Mouse (Mus musculus) urinary bladder, adult 18-20 months (tissue): Measurements from ENCODE around the gene Sirpa.

ENCODE experiments used
- DNase-seq, 2 experiments: peaks; one replicate each; pipeline ENCODE4 v3.0.0; 2022; ENCODE audit warnings: low spot score in 2 of 2, mixed read lengths in 2 of 2

Gene Sirpa

DNA sequence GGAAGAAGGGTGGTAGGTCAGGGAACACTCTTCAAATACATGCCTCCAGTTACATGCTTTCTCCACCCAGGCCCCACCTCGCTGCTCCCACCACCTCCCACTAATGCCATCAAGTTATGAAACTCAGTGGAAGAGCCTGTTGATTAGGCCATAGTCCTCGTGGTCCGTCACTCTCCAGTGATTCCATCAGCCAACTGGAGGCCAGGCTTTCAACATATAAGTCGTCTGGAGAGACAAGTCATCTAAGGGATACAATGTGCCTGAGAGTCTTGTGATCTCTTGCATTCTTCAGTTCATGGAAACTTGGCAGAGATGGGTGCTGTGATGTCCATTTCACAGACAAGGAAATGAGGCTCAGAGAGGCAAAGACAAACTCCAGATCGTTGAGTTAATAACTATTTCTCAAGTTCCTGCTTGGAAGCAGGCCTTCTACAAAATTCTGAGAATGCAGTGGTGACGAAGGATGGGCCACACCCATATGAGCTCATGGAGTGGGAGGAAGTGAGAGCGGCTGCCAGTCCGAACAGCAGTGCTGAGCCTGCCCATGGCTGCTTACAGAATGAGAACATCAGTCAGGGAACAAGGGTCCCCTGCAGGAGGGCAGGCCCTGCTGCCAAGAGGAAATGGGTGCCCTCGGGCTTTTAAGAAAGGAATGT lies 40.6 kb downstream of the Sirpa start:
- peak; percentile 24 to 78 for DNase-seq

- DNase-seq = no peak
Observed at GRCm38 (mm10) chr2:129633982-129634381, 41.3 kb downstream of the Sirpa start.

DNA sequence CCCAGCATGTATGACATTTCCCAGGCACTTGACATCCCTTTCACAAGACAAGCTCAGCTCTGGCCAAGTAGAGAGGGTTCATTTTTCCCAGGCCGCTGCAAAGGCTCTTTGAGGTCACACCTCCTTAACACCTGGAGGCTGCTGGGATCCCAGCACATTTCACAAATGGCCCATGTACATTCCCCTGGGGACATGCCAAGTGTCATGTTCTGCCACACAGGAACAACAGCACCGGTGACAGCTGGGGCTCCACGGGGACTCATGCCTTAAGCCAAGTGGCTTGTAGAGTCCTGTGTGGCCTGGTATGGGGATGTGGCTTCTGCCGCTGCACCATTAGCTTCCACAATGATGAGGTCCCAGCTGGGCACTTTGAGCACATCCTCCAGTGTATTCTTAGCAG lies 60.0 kb downstream of the Sirpa start:
- no peak for DNase-seq

DNA sequence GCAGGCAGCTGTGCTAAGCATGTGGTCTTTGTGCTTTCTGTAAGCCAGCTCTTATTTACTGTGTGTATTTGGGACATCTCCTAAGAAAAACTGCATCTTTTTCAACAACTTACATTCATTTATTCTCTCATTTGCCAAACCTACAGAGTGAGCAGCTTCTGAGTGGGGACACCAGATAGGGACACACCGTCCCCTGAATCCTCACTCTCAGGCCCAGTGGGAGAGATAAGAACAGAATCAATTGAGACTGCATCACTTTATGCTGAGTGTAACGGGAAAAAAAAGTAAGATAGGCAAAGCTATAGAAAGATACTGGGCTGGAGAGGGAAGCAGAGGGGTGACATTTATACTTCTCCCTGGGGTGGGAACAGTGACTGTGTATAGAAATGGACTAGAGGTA lies 61.0 kb downstream of the Sirpa start:
- no peak for DNase-seq

- no peak for DNase-seq
Observed at GRCm38 (mm10) chr2:129654233-129654950, 61.8 kb downstream of the Sirpa start.

DNA sequence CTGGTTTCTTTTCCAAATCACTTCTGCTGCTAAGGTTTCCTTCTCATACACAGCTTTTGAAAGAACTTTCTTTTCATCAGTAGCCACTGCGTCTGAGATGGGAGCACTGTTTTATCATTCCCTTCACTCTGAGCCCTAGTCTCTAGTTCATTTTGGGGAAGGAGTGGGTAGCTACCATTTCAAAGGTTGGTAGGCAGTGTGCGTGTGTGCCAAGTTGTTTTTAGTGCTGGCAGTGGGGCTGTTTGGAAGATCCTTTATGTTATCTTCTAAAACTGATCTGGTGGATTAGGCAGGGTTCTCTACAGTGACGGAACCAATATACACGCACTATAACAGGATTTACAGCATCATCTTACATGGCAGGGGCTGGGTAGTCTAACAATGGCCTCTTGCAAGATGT lies 62.4 kb downstream of the Sirpa start:
- no peak for DNase-seq

- DNase-seq = no peak
Observed at GRCm38 (mm10) chr2:129658796-129659195, 66.2 kb downstream of the Sirpa start.

GRCm38 (mm10) chr2:129660020-129660419 lies 67.4 kb downstream of the Sirpa start:
- DNase-seq = no peak

GRCm38 (mm10) chr2:129662484-129662883 lies 69.8 kb downstream of the Sirpa start:
- no peak for DNase-seq

GRCm38 (mm10) chr2:129671911-129672310 lies 79.3 kb downstream of the Sirpa start:
- no peak for DNase-seq

DNA sequence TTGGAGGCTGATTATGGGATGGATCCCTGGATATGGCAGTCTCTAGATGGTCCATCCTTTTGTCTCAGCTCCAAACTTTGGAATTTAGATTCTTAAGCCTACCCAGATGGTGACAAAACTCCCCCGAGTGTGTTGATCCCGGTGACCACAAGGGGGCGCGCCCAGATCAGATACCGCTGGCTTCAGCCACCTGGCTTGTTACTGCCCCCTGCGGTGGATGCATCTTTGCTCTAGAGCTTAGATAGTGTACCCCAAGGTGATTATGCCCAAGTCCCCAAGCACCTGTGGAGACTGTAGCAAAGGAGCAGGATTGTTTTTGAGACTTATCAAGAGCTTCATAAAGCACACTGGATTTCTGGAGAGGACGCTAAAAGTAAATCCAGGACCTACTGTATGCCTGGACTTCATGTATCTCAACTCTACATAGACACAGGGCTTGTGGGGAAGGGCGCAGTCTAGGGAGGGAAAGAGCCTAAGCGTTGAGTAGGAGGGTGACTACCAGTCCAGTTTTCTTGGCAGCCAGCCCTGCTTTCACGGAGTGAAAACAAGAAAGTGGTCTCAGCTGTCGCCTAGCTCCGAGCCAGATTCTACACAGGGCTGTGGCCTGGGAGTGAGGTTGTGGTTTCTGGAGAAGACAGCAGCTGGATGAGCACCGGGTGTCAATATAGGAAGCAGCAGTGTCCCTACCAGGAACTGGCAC lies 82.5 kb downstream of the Sirpa start:
- peak; percentile 44 to 73 for DNase-seq

DNA sequence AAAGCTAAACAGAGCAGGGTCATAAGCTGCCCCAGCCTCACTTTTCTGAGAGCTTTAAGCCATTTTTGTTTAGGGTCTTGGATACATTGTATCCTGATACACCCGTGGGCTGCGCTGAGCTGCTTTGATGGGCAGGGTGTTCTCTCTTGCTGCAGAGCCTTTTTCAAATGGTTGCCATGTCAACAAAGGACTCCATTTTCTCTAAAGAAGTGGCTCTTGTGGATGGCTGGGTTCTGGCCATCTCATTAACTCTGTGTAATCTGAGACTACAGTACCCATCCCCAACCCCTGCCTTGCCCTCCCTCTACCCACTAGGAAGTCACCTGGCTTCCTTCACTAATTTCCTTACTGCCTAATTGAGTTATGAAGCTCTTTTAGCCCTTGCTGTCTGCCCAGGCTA lies 85.0 kb downstream of the Sirpa start:
- DNase-seq = no peak

DNA sequence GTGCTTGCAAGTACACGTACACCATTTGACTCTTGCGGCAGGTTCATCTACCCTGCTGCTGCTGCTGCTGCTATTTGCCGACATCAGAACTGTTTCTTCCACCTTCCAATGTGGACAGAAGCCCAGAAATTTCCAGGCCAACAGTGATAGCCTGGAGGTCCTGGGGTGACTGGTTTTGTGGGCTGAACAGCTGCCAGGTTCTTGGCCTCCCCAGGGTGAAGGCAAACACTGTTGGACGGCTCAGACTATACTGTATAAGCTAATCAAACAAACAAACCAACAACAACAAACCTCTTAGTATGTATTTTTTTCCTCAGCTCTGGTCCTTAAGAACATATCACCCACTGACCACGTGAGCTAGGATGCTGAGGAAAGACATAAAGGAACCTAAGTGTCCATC lies 86.4 kb downstream of the Sirpa start:
- no peak for DNase-seq

DNA sequence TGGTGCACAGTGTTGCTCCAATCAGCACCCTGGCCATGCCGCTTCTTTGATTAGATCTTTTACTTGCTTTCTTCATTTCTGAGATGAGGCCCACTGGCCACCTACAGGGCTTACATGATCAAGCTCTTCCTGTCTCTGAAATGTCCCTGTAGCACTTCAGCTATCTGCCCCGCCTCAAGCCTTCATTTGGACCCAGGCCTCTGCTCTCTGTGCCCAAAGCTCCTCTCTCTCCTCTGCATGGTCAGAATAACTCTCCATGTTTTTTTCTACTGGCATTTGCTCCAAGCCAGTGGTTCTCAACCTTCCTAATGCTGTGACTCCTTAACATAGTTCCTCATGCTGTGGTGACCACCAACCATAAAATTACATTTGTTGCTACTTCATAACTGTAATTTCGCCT lies 87.6 kb downstream of the Sirpa start:
- no peak for DNase-seq
